ENCODE assay signal across 8 mouse cellular contexts in the genomic region with DNA sequence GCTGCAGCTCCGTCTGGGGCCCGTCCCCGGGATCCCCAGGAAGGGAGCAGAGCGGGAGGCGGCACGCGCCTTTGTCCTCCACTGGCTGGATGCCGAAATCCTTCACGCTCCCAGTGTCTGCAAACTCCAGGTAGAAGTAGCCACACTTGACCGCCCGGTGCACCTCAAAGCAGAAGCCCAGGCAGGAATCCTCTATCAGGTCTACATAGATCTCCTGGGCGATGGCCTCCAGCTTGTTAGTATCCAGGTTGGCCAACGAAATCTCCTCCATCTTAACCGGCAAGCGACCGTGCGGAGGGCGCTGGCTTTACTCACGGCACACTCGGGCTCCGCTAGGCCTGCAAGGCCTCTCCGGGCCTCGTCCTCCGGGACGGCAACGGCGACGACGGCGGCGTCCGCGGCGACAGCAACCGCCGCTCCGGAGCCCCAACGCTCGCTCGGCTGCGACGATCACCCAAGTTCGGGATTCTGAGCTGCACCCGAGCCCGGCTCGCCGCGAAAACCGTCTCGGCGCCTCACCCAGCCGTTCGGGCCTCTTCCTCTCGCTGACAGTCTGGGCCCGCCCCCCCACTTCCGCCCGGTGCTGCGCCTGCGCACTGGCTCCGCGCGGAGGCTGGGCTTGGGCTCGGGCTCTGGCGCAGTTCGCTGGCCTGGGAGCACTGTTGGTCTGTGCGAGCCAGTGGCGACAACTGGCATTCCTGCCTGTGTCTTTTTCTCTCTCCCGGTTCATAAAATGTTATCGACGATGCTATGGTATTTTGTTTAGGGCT. TPM values are rescaled to one million over a fixed set of nuclear protein-coding genes. Genes with fewer than 3 reads are reported as not detected.
DNase-seq lines count a peak whose midpoint lies in the region; ATAC-seq and TF ChIP-seq lines count a peak whose summit lies in the region.

A gene (minus strand): TSS at position 550 of the 770 bp plus-strand sequence.

- H3K27ac ChIP-seq in gastrocnemius, adult 2 months, result peak within 1 kb of the TSS; percentile 96
- peak within 1 kb of the TSS; percentile 98 for H3K27ac ChIP-seq in hindbrain, postnatal 0 days
- peak within 1 kb of the TSS; percentile 97 for H3K27ac ChIP-seq in left cerebral cortex, adult 2 months

- H3K4me1 ChIP-seq in hindbrain, postnatal 0 days (ENCODE audit: insufficient read depth, low read length), result peaks cover 21% of the 10 kb centered on the region

- 0 out of 2 replicates have a peak, but pooled peaks cover 7% of the 10 kb centered on the region for H3K36me3 ChIP-seq in hindbrain, postnatal 0 days (ENCODE audit: insufficient read depth, low read length)

- H3K9ac ChIP-seq in hindbrain, postnatal 0 days (replicated peaks; ENCODE audit: low read length), result peak within 1 kb of the TSS; percentile 96

- TF ChIP-seq CTCF in gastrocnemius, adult 2 months (IDR thresholded peaks at IDR 0.05), result no peak
- no peak for TF ChIP-seq CTCF in hindbrain, postnatal 0 days (IDR thresholded peaks at IDR 0.05; ENCODE audit: low read depth)
- TF ChIP-seq CTCF in left cerebral cortex, adult 2 months (IDR thresholded peaks at IDR 0.05), result no peak

- intact Hi-C loops in gastrocnemius, adult 2 months (cut with DNase I), result no loop called here
- intact Hi-C loops in left cerebral cortex, adult 2 months (cut with DNase I), result no loop called here

- peak within 1 kb of the TSS; percentile 71 for H3K4me2 ChIP-seq in hindbrain, postnatal 0 days (ENCODE audit: low read depth, low read length)

- H3K27me3 ChIP-seq in hindbrain, postnatal 0 days (ENCODE audit: insufficient read depth, low read length), result no peaks in the 10 kb centered on the region

- peak; percentile 95 for DNase-seq in ZHBTc4 (ENCODE audit: low read depth, low spot score)
- peak; percentile 97 for DNase-seq in gastrocnemius, adult 2 months
- peak; percentile 95 for DNase-seq in hindbrain, postnatal 0 days (ENCODE audit: low spot score)
- peak; percentile 95 to 98 for DNase-seq in left cerebral cortex, adult 2 months (ENCODE audit: extremely low spot score in 1 of 2, low spot score in 2 of 2)
- peak; percentile 94 to 95 for DNase-seq in right cerebral cortex, adult 2 months (ENCODE audit: low spot score in 2 of 2)
- peak; percentile 96 for DNase-seq in urinary bladder, postnatal 14 days (ENCODE audit: low spot score)

- peak within 1 kb of the TSS; percentile 82 for H3K4me3 ChIP-seq in gastrocnemius, adult 2 months
- peak within 1 kb of the TSS; percentile 68 for H3K4me3 ChIP-seq in hindbrain, postnatal 0 days (ENCODE audit: low read length)
- H3K4me3 ChIP-seq in left cerebral cortex, adult 2 months, result peak within 1 kb of the TSS; percentile 97

- 1% methylated on average over 70 of the region's 70 CpGs for WGBS in hindbrain, postnatal 0 days

- no peaks in the 10 kb centered on the region for H3K9me3 ChIP-seq in hindbrain, postnatal 0 days (ENCODE audit: low read length)

- ATAC-seq in common myeloid progenitor, adult 5-6 weeks (replicated peaks; ENCODE audit: low read depth, poor library complexity, severe bottlenecking), result peak; percentile 87
- ATAC-seq in hindbrain, postnatal 0 days, result peak; percentile 100
- peak; percentile 86 for ATAC-seq in megakaryocyte, adult 5-6 weeks (ENCODE audit: poor library complexity, severe bottlenecking)

RNA-seq across cellular contexts. Expression of the gene that starts here (rescaled TPM):
- total RNA-seq in common myeloid progenitor, adult 5-6 weeks (2017), result 57.5 and 62.7 TPM in 2 replicates
- 10 to 100 TPM; 13.0 to 16.3 TPM for total RNA-seq in gastrocnemius, adult 2 months (2021)
- total RNA-seq in hindbrain, postnatal 0 days (2014; rRNA removed), result 178 and 183 TPM in 2 replicates
- 401 and 419 TPM in 2 replicates for polyA plus RNA-seq in hindbrain, postnatal 0 days (2015; fragmentation: Nextera tagmentation; extraction: Ambion mirVana)
- 100 to 1,000 TPM; 175 TPM for total RNA-seq in left cerebral cortex, adult 2 months (2021)
- 39.8 and 43.9 TPM in 2 replicates for total RNA-seq in megakaryocyte, adult 5-6 weeks (2015)
- 47.5 and 48.4 TPM in 2 replicates for total RNA-seq in megakaryocyte, adult 5-6 weeks (2017)

Comparison
In these comparisons a context has a peak if more than half of its experiments do, and no peak if none do; other contexts are left out.
1. Peak in every context shown above with its lines: DNase-seq, ATAC-seq, H3K4me3 ChIP-seq and H3K27ac ChIP-seq.